Mouse (Mus musculus) myocyte (in vitro differentiated cells): ENCODE results near the gene 9630041A04Rik.

Experiments
- CEBPB ChIP-seq: IDR thresholded peaks from 2 replicates; pipeline ENCODE4 v1.6.1; 2011; ENCODE audit warnings: mild to moderate bottlenecking, moderate library complexity; ENCODE audit not compliant: poor library complexity, insufficient read depth, severe bottlenecking
- E2F4 ChIP-seq: IDR thresholded peaks from one replicate; pipeline ENCODE4 v1.6.1; 2011; ENCODE audit warnings: mild to moderate bottlenecking, control low read depth, moderate library complexity; ENCODE audit not compliant: insufficient read depth
- MAX ChIP-seq: IDR thresholded peaks from one replicate; pipeline ENCODE4 v1.6.1; 2011; ENCODE audit warnings: low read depth, mild to moderate bottlenecking, control low read depth
- MYOD1 ChIP-seq, 3 experiments: IDR thresholded peaks; one replicate each; pipeline ENCODE4 v1.6.1; 2011; ENCODE audit warnings: control low read depth in 2 of 3, low read depth in 2 of 3, mild to moderate bottlenecking in 2 of 3, moderate library complexity in 1 of 3; ENCODE audit not compliant: insufficient read length in 2 of 3, control insufficient read depth in 1 of 3
- POLR2A ChIP-seq: IDR thresholded peaks from one replicate; pipeline ENCODE4 v1.6.1; 2011; ENCODE audit warnings: low read depth, mild to moderate bottlenecking, control low read depth, moderate library complexity; ENCODE audit not compliant: insufficient read length
- POLR2AphosphoS2 ChIP-seq: IDR thresholded peaks from one replicate; pipeline ENCODE4 v1.6.1; 2011; ENCODE audit warnings: low read depth, control low read depth; ENCODE audit not compliant: insufficient read length
- REST ChIP-seq: IDR thresholded peaks from one replicate; pipeline ENCODE4 v1.6.1; 2011; ENCODE audit warnings: mild to moderate bottlenecking, control low read depth, moderate library complexity; ENCODE audit not compliant: insufficient read depth, insufficient read length
- SRF ChIP-seq: IDR thresholded peaks from one replicate; pipeline ENCODE4 v1.6.1; 2011; ENCODE audit warnings: low read depth; ENCODE audit not compliant: control insufficient read depth, insufficient read length
- TCF12 ChIP-seq: IDR thresholded peaks from one replicate; pipeline ENCODE4 v1.6.1; 2011; ENCODE audit warnings: mild to moderate bottlenecking, control low read depth; ENCODE audit not compliant: poor library complexity, insufficient read depth, severe bottlenecking
- USF1 ChIP-seq: IDR thresholded peaks from one replicate; pipeline ENCODE4 v1.6.1; 2011; ENCODE audit warnings: low read depth, mild to moderate bottlenecking, control low read depth, moderate library complexity

DNA sequence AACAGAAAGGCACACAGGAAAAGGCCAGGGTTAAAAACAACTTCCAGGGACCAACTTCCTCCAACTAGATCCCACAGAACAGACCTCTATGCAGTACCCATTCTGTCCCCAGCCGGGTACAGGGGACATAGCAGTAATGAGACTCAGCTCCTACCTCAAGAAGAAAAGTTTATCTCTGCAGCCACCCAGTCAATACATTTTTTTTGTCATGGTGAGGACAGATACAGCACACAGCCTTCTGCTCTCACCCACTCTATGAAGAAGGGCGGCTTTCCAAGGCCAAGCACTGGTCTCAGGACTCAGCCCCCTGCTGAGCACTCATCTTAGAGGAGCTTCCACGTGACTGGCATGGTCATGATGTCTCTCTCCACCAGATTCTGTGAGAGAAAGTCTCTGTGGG is 78.5 kb downstream of the 9630041A04Rik start:
- no peak for TF ChIP-seq E2F4
- no peak for TF ChIP-seq POLR2A
- no peak for TF ChIP-seq POLR2AphosphoS2
- TF ChIP-seq REST, result no peak
- no peak for TF ChIP-seq MAX
- no peak for TF ChIP-seq TCF12
- TF ChIP-seq CEBPB, result no peak
- no peak for TF ChIP-seq MYOD1 (IDR thresholded peaks at IDR 0.05; ENCODE audit: control insufficient read depth in 1 of 3, insufficient read length in 2 of 3, low read depth in 2 of 3)
- no peak for TF ChIP-seq SRF
- no peak for TF ChIP-seq USF1
